Mouse (Mus musculus): Measurements from ENCODE around the gene Arid3a.
"Not testable (repeated sequence)": the region's sequence is repeated elsewhere in the genome, so short reads cannot be mapped to it uniquely, and the experiment has no call there.

The Arid3a gene

GRCm38 (mm10) chr10:79946752-79947322, 20.0 kb downstream of the Arid3a start:
- DNase-seq (ENCODE audit: low read depth, low spot score), result no peak

DNA sequence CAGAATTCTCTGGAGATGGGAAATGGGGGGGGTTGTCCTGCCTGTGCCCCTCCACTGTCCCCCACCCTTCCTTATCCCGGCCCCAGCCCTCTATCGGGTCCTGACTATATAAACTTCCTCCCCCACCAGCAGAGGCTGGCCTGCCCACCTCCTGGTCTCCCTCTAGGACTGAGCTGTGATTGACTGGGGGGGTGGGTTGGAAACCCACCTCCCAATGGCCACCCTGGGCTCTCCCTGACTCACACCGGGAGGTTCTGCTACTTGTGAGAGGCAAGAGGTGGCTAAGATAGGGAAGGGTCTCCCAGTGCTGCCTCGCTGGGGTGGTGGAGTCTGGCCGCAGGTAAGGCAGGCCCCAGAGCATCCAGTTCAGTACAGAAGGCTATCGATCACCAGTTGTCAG, 20.7 kb downstream of the Arid3a start:
- DNase-seq (ENCODE audit: low read depth, low spot score), result no peak

DNA sequence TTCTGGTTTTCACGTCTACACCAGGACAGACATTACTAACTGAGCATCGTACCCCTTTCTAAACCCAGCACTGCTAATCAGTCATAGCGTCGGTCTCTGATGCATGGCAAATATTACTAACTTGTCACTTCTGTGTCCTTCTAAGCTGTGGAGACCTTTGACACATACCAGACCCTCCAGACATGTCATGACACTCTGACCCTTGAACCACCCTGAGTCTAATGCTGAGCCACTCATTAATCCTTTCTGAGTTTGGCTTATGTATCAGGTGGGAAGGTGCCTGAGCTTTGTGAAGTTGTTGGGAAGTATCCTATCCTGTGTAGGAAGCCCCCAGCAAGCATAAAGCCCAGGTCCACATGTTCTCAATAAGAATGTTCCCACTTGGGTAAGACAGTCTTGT, 23.0 kb downstream of the Arid3a start:
- DNase-seq (ENCODE audit: low read depth, low spot score), result no peak

GRCm38 (mm10) chr10:79950661-79951060, 23.8 kb downstream of the Arid3a start:
- no peak for DNase-seq (ENCODE audit: low read depth, low spot score)

GRCm38 (mm10) chr10:79953946-79954345, 27.1 kb downstream of the Arid3a start:
- DNase-seq (ENCODE audit: low read depth, low spot score), result peak; percentile 34

- no peak for DNase-seq (ENCODE audit: low read depth, low spot score)
These were observed 28.8 kb downstream of the Arid3a start for GRCm38 (mm10) chr10:79955691-79956090.

GRCm38 (mm10) chr10:79956643-79957154, 29.9 kb downstream of the Arid3a start:
- DNase-seq (ENCODE audit: low read depth, low spot score), result no peak

GRCm38 (mm10) chr10:79958140-79958816, 31.4 kb downstream of the Arid3a start:
- DNase-seq (ENCODE audit: low read depth, low spot score), result peak; percentile 77

DNA sequence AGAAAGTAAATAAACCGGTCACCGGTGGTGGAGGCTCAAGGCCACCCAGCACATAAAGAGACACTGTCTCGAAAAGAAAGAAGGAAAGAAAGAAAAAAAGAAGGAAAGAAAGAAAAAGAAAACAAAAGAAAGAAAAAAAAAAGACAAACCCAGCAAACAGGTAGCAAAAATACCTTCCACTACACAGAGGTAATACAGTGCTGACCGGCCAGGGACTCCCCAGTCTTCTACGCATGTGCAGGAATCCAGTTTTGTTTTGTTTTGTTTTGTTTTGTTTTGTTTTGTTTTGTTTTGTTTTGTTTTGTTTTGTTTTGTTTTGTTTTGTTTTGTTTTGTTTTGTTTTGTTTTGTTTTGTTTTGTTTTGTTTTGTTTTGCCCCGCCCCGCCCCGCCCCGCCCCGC, 32.6 kb downstream of the Arid3a start:
- not testable (repeated sequence) for DNase-seq (ENCODE audit: low read depth, low spot score)

DNA sequence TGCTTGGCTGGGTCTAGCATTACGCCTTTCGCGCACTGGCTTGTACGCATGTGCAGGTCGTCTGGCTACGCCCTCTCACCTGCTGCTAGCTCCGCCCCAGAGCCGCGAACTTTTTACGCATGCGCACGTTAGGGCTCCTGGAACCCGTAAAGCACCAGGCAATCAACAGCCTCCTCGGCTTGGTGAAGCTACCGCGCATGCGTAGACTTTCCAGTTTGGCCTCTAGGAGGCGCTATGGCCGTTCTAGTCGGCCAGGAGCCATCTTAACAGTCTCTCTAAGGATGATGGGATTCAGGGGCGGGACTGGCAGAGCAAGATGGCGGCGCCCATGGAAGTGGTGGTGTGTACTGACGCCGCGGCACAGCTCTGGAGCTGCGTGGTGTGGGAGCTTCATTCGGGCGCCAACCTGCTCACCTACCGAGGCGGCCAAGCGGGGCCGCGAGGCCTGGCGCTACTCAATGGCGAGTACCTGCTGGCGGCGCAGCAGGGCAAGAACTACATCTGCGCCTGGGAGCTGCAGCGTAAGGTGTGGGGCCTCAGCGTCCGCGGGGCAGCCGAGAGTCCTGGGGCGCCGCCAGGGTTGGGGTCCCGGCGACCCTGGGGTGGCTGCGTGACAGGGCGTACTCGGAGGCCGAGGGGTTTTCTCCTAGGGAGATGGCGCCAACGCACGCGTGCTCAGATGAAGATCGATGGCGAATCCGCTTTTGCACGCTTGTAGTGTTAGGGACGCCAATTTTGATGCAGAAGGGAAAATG, 33.2 kb downstream of the Arid3a start, which contains the start of gene Wdr18:
TSS of gene Wdr18 (plus strand) at position 306 of the 755 bp plus-strand sequence.
- DNase-seq (ENCODE audit: low read depth, low spot score), result peak; percentile 100

- DNase-seq (ENCODE audit: low read depth, low spot score), result no peak
These were observed 33.9 kb downstream of the Arid3a start for GRCm38 (mm10) chr10:79960671-79961294.

DNA sequence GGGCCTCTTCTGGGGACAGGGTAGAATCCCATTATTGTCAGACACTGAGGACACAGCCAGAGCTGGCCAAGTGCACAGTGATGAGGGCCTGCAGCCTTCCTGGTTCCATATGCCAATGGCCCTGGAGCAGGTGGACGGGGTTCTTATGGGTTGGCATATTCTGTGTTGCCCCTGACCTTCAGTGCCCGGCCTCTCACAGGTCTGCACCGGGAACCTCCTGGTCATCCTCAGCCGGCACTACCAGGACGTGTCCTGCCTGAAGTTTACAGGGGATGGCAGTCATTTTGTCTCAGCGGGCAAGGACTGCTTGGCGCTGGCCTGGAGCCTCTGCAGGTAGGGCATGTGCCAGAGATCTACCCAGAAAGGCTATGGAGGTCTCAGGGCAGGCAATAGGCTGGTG, 37.9 kb downstream of the Arid3a start:
- no peak for DNase-seq (ENCODE audit: low read depth, low spot score)

- no peak for DNase-seq (ENCODE audit: low read depth, low spot score)
These were observed 38.5 kb downstream of the Arid3a start for GRCm38 (mm10) chr10:79965325-79965724.

DNA sequence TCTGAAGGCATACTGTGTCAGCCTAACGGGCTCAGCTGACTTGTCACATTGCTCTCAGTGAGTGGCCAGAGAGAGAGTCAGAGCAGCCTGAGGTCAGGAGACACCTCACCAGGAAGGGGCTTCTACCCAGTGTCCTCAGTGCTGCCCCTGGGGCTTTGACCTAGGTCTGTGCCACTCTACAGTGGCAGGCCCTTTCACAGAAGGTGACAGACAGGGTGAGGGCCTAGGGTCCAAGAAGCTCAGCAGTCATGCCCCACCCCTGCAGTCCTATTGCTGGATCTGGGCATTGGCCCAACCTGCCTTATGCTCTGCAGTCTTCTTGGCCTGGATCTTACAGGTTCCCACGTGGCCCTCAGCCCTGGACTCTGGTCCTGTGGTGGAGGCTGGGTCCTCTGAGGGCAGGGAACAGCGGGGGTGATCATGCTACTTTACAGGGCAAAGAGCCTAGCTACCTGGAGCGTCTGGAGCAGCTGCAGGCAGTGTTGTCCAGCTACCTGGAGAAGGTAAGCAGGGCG, 40.1 kb downstream of the Arid3a start:
- DNase-seq (ENCODE audit: low read depth, low spot score), result peak; percentile 72

- DNase-seq (ENCODE audit: low read depth, low spot score), result no peak
These were observed 41.3 kb downstream of the Arid3a start for GRCm38 (mm10) chr10:79968181-79968580.

- DNase-seq (ENCODE audit: low read depth, low spot score), result peak; percentile 58
These were observed 42.3 kb downstream of the Arid3a start for GRCm38 (mm10) chr10:79969124-79969568.

GRCm38 (mm10) chr10:79970415-79971182, 43.8 kb downstream of the Arid3a start, which contains the start of gene Grin3b:
Grin3b (plus strand) TSS chr10:79970715.
- no peak for DNase-seq (ENCODE audit: low read depth, low spot score)

DNA sequence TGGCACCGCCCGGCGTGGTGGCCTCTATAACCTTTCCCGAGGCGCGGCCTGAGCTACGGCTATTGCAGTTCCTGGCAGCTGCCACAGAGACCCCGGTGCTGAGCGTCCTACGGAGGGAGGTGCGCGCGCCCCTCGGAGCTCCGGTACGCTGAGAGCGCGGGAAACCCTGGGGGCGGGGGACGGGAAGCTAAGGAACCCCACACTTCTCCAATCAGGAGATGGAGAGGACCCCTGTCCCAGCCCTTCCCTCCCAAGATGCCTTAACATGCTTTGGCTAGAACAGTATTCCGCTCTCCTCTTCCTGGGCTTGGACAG, 44.3 kb downstream of the Arid3a start:
- no peak for DNase-seq (ENCODE audit: low read depth, low spot score)

DNA sequence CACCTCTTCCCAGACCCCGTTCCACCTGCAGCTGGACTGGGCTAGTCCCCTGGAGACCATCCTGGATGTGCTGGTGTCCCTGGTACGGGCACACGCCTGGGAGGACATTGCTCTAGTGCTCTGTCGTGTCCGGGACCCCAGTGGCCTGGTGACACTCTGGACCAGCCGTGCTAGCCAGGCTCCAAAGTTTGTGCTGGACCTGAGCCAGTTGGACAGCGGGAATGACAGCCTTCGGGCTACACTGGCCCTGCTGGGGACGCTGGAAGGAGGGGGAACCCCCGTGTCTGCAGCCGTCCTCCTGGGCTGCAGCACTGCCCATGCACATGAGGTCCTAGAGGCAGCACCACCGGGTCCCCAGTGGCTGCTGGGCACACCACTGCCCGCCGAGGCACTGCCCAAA, 46.0 kb downstream of the Arid3a start:
- no peak for DNase-seq (ENCODE audit: low read depth, low spot score)

DNA sequence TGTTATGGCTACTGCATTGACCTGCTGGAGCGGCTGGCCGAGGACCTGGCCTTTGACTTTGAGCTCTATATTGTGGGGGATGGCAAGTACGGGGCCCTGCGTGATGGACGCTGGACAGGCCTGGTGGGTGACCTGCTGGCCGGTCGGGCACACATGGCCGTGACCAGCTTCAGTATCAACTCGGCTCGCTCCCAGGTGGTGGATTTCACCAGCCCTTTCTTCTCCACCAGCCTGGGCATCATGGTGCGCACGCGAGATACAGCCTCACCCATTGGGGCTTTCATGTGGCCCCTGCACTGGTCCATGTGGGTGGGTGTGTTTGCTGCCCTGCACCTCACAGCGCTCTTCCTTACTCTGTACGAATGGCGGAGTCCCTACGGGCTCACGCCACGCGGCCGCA, 47.2 kb downstream of the Arid3a start:
- no peak for DNase-seq (ENCODE audit: low read depth, low spot score)

DNA sequence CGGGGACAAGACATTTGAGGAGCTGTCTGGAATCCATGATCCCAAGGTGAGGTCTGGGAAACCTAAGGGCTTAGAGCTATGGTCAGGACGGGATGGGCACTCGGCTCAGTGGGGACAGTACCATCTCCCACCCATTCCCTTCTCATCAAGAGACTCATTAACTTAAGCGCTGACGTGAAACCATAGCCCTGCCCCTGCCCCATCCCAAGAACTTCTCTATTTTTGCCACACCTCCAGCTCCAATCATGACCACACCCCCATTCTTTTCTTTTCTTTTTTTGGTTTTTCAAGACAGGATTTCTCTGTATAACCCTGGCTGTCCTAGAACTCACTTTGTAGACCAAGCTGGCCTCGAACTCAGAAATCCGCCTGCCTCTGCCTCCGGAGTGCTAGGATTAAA, 47.8 kb downstream of the Arid3a start:
- no peak for DNase-seq (ENCODE audit: low read depth, low spot score)

Measured in brain, adult 2 months (tissue).